Mouse (Mus musculus): ENCODE results near the gene Tuba8.

Tuba8 gene

DNA sequence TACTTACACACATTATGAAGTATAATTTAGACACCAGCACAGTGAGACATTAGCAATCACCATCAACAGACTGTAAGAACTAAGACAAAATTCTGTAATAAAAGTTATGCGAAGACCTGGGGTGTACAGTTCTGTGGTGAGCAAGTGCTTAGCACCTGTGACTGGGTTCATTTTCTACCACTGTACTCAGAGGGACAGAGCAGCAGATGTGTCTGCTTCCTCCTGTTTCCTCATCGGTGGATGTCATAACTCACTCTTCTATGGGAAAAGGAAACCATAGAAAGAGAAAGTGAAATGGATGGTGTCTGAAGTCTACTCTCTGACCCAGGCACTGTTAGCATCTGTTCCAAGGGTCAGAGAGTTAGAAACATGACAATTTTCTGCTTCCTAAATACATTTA is 16.2 kb downstream of the Tuba8 start:
- no peak for DNase-seq (ENCODE audit: low spot score in 2 of 2)

DNA sequence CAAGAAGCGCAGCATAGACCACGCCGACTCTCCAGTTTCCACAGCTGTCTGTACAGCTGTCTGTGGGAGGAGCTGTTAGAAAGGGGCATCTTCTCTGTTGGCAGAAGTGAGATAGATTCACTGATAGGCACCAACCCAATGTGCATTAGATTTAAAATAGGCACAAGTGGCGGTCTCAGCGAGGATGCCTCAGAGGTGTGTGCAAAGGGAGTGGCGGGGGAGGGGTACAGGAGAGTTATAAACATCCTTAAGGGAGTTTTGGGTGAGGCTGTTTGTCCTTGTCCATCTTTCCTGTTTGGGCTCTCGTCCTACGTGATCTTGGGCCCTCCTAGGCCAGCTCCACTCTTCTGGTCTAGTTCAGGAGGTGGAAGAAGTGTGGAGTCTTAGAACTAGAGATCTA is 17.9 kb downstream of the Tuba8 start:
- no peak for DNase-seq (ENCODE audit: low spot score in 2 of 2)

DNA sequence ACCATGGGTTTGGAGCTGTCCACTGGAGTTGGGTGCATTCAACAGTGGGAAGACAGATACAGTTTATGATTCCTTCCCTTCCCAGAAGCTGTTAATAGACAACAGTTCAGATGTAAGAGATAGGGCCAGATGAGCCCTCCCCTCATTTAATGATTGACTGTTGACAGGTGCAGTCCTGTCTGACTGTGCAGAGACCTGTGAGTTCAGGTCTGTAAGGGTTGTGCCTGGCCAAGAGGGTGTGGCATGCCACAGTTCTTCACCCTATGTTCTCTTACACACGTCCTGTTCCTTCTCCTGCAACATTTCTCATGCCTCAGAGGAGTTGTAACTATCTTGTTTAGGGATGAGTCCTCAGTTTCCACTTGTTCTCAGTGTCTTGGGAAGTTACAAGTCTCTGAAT is 22.2 kb downstream of the Tuba8 start:
- no peak for DNase-seq (ENCODE audit: low spot score in 2 of 2)

DNA sequence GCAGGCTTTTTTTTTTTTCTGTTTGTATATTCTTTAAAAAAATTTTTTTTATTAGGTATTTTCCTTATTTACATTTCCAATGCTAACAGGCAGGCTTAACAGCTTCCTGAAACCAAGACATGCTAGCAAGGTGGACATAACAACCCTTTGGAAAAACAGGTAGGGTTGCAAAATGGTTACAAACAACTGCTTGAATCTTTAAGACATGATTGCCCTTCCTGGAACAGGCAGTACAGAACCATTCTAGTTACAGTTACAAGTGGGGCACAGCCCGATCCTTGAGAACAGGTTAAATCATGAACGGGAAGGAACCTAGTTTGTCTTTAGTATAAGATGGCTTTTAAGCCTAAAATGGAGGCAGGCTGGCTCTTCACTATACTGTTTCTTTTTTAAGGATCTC is 25.9 kb downstream of the Tuba8 start:
- no peak for DNase-seq (ENCODE audit: low spot score in 2 of 2)

DNA sequence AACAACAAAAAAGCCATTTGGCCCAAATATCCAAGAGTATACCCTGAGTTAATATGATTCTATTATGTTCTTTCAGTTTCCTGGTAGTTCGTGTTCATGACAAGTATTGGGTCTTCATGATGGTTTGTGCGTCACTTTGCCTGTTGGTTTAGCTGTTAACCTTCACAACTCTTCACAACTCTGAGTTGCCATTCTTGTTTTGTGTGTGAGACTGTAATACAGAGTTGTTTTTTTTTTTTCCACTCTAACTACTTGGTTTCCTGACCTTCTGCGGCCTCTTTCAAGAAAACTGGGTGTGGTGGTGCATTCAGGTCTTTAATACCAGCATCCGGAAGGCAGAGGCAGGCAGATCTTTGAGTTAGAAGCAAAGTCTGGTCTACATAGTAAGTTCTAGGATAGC is 27.7 kb downstream of the Tuba8 start:
- DNase-seq (ENCODE audit: low spot score in 2 of 2): no peak

DNA sequence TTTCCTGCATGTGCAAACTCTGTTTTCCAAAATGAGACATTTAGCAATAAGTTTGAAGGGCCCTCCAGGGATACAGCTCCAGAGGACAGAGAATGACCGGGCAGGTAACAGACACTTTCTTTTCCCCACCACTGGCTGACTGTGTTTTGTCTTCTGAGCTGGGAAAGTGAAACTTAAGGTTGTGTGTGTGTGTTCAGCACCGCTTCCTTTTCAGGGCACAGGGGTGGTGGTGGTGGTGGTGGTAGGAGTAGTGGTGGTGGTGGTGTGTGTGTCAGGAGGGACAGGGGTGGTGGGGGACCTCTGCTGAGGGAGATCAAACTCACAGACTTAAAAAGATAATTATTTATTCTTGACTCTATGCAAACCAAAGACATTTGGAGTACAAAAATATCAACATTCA is 31.3 kb downstream of the Tuba8 start:
- no peak for DNase-seq (ENCODE audit: low spot score in 2 of 2)

DNA sequence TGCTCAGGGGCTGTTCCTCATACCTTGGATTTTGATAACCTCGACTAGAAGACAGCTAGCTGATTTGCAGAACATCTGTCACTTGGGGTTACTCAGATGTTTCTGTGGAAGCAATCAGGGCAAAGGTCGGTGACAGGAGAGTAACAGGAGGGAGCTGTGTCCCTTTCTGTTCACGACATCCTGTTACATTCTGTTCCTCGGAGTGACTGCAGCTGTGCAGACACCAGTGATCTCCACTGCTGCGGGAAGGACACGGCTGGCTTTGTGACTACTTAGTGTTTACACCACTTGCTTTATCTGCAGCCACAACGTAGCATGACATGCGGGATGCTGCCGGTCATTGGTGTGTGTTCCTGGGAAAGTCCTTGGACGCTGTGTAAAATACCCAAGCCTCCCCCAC is 32.7 kb downstream of the Tuba8 start:
- no peak for DNase-seq (ENCODE audit: low spot score in 2 of 2)

DNA sequence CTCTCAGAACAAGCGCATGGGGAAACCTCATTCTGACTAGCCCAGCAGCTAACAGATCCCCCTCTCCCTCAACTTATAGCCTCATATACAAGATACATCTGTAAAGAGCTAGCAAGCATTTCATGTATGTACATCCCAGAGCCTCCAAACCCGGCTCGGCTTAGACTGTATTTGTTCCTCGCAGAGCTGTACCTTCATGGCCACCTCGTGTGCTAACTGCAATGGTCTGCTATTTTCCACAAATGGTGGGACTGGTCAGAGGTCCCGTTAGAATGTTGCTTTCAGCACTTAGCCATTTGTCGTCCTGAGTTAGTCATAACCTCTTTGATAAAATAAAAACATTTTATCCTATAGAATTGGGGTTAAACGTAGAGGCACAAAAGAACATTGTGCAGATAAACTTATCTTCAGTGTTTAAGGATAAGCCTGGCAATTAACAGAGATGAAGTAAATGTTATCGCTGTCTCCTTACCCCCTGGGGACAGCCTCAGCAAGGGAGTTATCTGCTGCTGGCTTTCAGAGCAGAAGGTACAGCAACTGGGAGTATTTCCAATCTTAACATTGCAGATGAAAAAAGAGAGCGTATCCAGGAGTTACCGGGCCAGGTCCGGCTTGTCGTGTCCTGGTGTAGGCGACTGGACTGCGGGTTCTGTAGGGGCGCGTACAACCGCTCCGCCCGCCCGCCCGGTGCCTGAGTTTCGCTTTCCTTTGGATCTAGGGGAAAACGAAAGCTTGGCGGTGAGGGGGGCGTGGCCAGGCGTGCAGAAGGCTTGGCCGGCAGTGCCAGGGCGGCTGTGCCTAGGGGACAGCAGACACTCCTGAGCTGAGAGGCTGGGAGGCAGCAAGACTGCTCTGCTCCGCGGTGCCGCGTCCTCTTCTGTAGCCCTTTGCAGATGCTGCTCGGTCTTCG is 34.9 kb downstream of the Tuba8 start, which contains the start of gene Usp18:
TSS of gene Usp18 (plus strand) at position 780 of the 910 bp plus-strand sequence.
- DNase-seq (ENCODE audit: low spot score in 2 of 2): peak; percentile 44 to 58

DNA sequence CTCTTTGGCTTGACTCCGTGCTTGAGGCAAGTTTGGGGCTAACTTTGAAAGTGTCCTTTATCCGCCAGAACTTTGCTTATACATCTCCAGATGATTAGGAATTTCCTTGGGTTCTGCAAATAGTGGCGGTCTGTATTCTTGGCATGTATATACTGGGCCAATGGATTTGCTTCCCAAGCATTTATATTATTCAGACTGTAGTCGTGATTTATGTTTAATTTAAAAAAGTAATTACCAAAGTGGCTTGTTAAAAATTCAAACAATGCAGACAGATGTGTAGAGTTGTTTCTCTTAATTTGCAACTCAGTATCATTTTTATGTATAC is 35.5 kb downstream of the Tuba8 start:
- DNase-seq (ENCODE audit: low spot score in 2 of 2): no peak

DNA sequence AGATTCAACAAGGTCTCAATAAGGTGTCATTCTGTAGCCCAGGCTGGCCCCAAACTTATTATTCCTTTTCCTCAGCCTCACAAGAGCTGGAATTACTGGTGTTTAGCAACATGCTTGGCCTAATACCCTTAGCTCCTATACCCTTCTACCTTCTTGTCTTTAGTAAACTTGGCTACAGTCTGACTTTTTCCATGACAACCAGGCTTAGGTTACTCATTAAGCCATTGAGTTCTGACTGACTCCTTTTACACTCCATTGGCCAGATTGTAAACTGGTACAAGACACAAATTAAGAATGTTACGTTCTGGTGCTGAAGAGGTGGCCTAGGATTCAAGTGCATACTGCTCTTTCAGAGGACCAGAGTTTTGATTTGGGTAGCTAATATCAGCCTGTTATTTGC is 39.9 kb downstream of the Tuba8 start:
- DNase-seq (ENCODE audit: low spot score in 2 of 2): no peak

DNA sequence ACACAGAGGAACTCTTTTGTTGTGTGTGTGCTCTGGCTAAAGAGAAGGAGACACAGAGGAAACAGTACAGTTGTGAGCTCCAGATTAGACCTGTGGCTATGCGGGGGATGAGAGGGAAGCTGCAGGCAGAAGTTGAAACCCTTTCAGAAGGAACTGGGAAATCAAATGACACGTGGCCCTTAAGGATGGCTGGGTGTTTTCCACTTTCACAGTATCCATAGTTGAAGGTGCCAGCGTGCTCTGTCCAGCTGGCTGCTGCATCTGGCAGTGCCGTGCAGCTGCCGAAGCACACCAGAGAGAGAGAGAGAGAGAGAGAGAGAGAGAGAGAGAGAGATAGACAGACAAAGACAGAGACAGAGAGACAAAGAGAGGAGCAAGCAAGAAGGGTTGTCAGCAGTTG is 40.8 kb downstream of the Tuba8 start:
- DNase-seq (ENCODE audit: low spot score in 2 of 2): no peak

DNA sequence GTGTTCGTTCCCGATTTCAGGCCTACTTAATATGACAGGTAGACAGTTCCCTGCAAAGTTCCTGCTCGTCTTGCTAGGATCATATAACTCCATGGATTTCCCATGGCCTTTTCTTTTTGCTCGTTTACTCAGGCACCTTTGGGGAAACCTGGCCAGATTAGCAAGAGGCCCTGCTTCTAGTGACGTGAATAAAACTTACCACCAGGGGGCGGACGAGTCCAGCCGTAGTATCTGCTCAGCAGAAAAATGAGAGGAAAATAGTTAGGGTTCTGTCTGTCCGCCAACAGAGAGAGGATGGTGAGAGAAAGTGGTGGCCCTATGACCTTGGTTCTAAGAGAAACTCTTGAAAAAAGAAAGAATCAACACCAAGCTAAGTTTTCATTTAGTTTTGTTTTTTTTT is 50.1 kb downstream of the Tuba8 start:
- peak; percentile 36 to 65 for DNase-seq (ENCODE audit: low spot score in 2 of 2)

DNA sequence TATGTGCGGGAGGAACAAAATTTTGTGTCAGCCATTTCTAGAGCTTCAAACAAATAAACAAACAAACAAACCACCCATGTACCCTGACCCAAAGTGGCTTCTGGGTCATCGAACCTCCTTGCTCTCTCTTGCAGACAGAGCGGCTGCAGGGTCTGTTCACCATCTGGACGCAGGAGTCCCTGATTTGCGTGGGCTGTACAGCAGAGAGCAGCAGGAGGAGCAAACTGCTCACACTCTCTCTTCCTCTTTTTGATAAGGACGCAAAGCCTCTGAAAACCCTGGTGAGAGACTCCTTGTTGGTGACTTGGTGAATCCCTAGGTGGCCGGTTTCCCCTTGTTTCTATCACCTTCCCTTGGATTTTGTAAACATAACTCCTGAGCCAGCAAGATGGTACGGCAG is 50.7 kb downstream of the Tuba8 start:
- no peak for DNase-seq (ENCODE audit: low spot score in 2 of 2)

DNA sequence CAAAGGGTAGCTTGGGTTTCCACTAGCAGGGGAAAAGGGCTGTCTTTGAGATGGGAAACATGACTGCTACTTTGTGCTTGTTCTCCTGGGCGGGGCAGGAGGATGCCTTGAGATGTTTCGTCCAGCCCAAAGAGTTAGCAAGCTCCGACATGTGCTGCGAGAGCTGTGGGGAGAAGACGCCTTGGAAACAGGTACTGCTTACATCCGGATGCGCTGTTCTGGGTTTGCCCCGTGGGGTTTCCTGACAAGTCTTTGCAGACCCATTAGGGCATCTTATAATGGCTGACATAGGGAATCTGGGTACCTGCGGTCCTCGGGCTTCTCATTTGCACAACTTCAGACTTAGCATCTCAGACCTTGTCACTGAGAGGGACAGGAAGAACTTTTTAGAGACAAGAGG is 51.5 kb downstream of the Tuba8 start:
- DNase-seq (ENCODE audit: low spot score in 2 of 2): no peak

DNA sequence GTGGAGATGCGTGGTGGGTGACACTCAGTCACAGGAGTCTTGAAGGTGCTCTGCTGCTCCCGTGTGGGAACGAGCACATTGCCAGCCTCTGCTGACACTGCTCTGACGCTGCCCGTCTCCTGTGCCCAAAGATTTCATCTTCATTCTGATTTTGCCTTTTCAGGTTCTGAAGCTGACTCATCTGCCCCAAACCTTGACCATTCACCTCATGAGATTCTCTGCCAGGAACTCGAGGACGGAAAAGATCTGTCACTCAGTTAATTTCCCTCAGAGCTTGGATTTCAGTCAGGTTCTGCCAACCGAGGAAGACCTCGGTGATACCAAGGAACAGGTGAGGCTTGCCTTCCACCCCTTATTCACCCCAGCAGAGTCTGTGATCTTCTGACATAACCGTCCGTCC is 52.0 kb downstream of the Tuba8 start:
- DNase-seq (ENCODE audit: low spot score in 2 of 2): no peak

DNA sequence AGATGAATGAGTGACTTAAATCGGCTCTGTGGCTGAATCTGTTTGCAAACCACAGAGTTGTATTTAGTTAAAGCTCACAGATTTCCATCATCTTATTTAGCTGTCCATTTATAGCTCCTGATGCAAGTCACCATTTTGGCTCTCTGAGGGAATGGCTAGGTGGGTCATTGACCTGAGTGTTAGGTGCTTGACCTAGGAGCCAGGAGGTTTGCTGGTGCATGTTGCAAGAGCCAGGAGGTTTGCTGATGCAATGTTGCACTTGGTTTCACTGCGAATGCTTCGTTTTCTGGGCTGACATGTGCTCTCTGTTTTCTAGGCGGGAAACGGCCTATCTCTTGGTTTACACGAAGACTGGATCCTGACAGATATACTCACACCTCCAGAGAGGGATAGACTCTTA is 59.7 kb downstream of the Tuba8 start:
- no peak for DNase-seq (ENCODE audit: low spot score in 2 of 2)

DNA sequence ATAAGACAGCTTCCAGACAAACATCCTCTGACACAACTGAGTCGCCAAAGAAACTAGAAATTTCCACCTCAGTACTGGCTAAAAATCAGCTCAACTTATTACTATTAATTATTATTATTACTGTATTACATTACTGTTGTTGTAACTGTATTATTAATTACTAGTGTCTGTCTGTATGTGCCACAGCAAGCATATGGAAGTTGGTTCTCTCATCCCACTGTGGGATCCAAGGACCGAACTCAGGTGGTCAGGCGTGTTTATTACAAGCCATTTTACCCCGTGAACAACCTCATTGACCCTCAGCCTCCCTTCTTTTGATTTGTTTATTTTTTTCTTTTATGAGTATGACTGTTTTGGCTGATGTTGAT is 61.2 kb downstream of the Tuba8 start:
- no peak for DNase-seq (ENCODE audit: low spot score in 2 of 2)

DNA sequence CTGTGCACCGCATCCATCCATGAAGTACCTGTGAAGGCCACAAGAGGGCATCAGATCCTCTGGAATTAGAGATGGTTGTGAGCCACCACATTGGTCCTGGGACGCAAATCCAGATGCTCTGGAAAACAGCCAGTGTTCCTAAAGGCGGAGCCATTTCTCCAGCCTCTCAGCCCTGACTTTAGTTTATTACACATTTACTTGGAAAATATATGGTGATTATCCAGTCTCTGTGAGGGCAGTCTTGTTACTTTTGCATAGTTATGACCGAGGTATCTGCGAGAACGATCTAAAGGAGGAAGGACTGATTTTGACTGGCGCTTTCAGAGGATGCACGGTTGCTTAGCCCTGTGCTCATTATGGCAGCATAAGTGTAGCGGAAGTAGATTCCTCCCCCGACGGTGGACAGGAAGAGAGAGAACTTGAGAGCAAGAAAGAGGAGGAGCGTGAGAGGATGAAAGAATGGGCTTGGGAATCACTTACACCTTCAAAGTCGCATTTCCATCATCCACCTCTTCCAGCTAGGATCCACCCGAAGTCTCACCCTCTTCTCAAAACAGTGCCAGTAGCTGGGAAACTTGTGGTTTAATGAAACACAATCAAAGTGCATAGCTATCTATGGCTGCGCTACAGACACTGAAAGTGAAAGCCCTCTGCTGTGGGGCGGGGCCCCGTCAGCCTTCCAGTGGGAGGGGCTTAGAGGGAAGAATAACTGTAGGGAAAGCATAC is 61.7 kb downstream of the Tuba8 start:
- peak; percentile 42 to 76 for DNase-seq (ENCODE audit: low spot score in 2 of 2)

DNA sequence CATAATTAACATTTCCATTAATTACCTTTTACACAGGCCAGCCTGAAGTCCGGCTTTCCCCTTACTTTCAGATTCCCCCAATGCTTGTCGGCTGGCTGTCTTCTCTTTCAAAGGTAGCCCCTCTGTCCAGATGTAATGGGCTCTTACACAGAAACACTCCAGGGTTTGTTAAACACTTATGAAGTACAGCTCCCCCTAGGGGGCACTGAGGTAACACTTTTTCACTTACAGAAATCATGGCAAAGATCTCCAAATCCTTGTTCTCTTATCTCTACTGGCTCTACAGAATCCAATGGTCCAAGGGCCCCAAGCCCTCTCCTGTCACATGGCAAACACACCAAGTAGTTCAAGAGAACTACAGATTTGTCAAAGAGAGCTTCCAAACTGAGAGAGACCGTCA is 63.9 kb downstream of the Tuba8 start:
- DNase-seq (ENCODE audit: low spot score in 2 of 2): no peak

Data from frontal cortex, postnatal 10 days (tissue).